Mouse (Mus musculus) CH12.LX (cell line): ENCODE data around the gene Adamtsl4. TPM values are rescaled to one million over a fixed set of nuclear protein-coding genes. Genes with fewer than 3 reads are reported as not detected.
"Not testable (repeated sequence)": the region's sequence is repeated elsewhere in the genome, so short reads cannot be mapped to it uniquely, and the experiment has no call there.

Experiments
- DNase-seq: peaks from one replicate; pipeline ENCODE4 v3.0.0-alpha.2; 2013; ENCODE audit errors: extremely low read depth
- H3K27ac ChIP-seq: 2 replicates; pipeline ENCODE4 v1.5.1; 2012; ENCODE audit warnings: low read depth, mild to moderate bottlenecking, control low read depth, moderate library complexity; ENCODE audit not compliant: insufficient read depth
- H3K27me3 ChIP-seq: replicated peaks from 2 replicates; pipeline ENCODE3; 2012; ENCODE audit warnings: inconsistent platforms
- H3K36me3 ChIP-seq, 2 experiments: replicated peaks in 1 of 2; 2 replicates each; pipeline versions ENCODE3 to v1.6.1; 2012; ENCODE audit warnings: inconsistent platforms in 1 of 2, low read length in 1 of 2, mild to moderate bottlenecking in 1 of 2, mixed read lengths in 1 of 2, moderate library complexity in 1 of 2; ENCODE audit not compliant: control insufficient read depth in 1 of 2, insufficient read depth in 1 of 2
- H3K4me1 ChIP-seq, 2 experiments: 2 replicates each; pipeline ENCODE4 v1.6.1; 2012; ENCODE audit warnings: inconsistent platforms in 1 of 2, moderate library complexity in 1 of 2; ENCODE audit not compliant: insufficient read depth in 2 of 2, control insufficient read depth in 1 of 2
- H3K4me2 ChIP-seq: 2 replicates; pipeline ENCODE4 v1.6.1; 2012; ENCODE audit warnings: low read depth, mild to moderate bottlenecking, control low read depth; ENCODE audit not compliant: poor library complexity, insufficient read depth, severe bottlenecking
- H3K4me3 ChIP-seq, 3 experiments: fragments of 150-350 bp in 1 of 3; sonication (generic) in 1 of 3; replicated peaks in 1 of 3; 2 replicates each; pipeline versions ENCODE3 to v1.5.1; 2011 to 2012; ENCODE audit warnings: low read depth in 2 of 3, low read length in 2 of 3, mild to moderate bottlenecking in 2 of 3, moderate library complexity in 2 of 3, control low read depth in 1 of 3, improper control_type of control experiment in 1 of 3, inconsistent platforms in 1 of 3, mixed read lengths in 1 of 3; ENCODE audit not compliant: poor library complexity in 1 of 3
- H3K79me2 ChIP-seq: replicated peaks from 2 replicates; pipeline ENCODE4 v1.6.1; 2012; ENCODE audit warnings: mild to moderate bottlenecking, moderate library complexity; ENCODE audit not compliant: control insufficient read depth, poor library complexity, insufficient read depth, severe bottlenecking; ENCODE audit errors: extremely low read depth
- H3K9ac ChIP-seq: 2 replicates; pipeline ENCODE4 v1.6.1; 2012; ENCODE audit warnings: low read depth, mild to moderate bottlenecking, control low read depth, moderate library complexity; ENCODE audit not compliant: insufficient read depth
- H3K9me3 ChIP-seq: replicated peaks from 2 replicates; pipeline ENCODE3; 2012; ENCODE audit warnings: low read length, inconsistent platforms, mixed read lengths
- BHLHE40 ChIP-seq: IDR thresholded peaks from 2 replicates; pipeline ENCODE4 v1.6.1; 2011; ENCODE audit warnings: mild to moderate bottlenecking, low read depth, low read length, improper control_type of control experiment
- CTCF ChIP-seq, 2 experiments: IDR thresholded peaks in 1 of 2; conservative IDR thresholded peaks in 1 of 2; 2 replicates each; pipeline ENCODE4 v1.5.1; 2011 to 2012; ENCODE audit warnings: low read depth in 2 of 2, low read length in 2 of 2, improper control_type of control experiment in 1 of 2, inconsistent platforms in 1 of 2, mild to moderate bottlenecking in 1 of 2, moderate library complexity in 1 of 2
- E2F4 ChIP-seq: IDR thresholded peaks from 2 replicates; pipeline ENCODE4 v1.6.1; 2011; ENCODE audit warnings: low read depth, low read length, improper control_type of control experiment; ENCODE audit not compliant: insufficient replicate concordance
- ETS1 ChIP-seq: conservative IDR thresholded peaks from 2 replicates; pipeline ENCODE4 v1.6.1; 2012; ENCODE audit warnings: low read depth, mild to moderate bottlenecking, inconsistent platforms, low read length, improper control_type of control experiment, moderate library complexity
- GABPA ChIP-seq: IDR thresholded peaks from 2 replicates; pipeline ENCODE4 v1.6.1; 2012; ENCODE audit warnings: low read depth, low read length, improper control_type of control experiment, inconsistent platforms; ENCODE audit not compliant: insufficient replicate concordance
- JUN ChIP-seq: IDR thresholded peaks from 2 replicates; pipeline ENCODE4 v1.6.1; 2011; ENCODE audit warnings: low read depth, mild to moderate bottlenecking, low read length, improper control_type of control experiment, moderate library complexity; ENCODE audit not compliant: insufficient read depth
- JUND ChIP-seq: conservative IDR thresholded peaks from 2 replicates; pipeline ENCODE4 v1.6.1; 2011; ENCODE audit warnings: low read depth, low read length, improper control_type of control experiment
- KAT2A ChIP-seq: IDR thresholded peaks from 2 replicates; pipeline ENCODE4 v1.6.1; 2012; ENCODE audit warnings: low read length, improper control_type of control experiment, inconsistent platforms; ENCODE audit not compliant: insufficient replicate concordance
- MAFK ChIP-seq: IDR thresholded peaks from 2 replicates; pipeline ENCODE4 v1.6.1; 2011; ENCODE audit warnings: low read length, improper control_type of control experiment; ENCODE audit not compliant: insufficient replicate concordance
- MAX ChIP-seq: IDR thresholded peaks from 2 replicates; pipeline ENCODE4 v1.6.1; 2011; ENCODE audit warnings: low read length, improper control_type of control experiment
- NELFE ChIP-seq: IDR thresholded peaks from 2 replicates; pipeline ENCODE4 v1.6.1; 2011; ENCODE audit warnings: low read depth, low read length, improper control_type of control experiment
- NRF1 ChIP-seq: IDR thresholded peaks from 2 replicates; pipeline ENCODE4 v1.6.1; 2014; ENCODE audit warnings: low read depth, mild to moderate bottlenecking, inconsistent platforms, low read length, improper control_type of control experiment, moderate library complexity
- POLR2A ChIP-seq: IDR thresholded peaks from 2 replicates; pipeline ENCODE4 v1.6.1; 2011; ENCODE audit warnings: low read depth, mild to moderate bottlenecking, improper control_type of control experiment, low read length
- RAD21 ChIP-seq: IDR thresholded peaks from 2 replicates; pipeline ENCODE4 v1.6.1; 2011; ENCODE audit warnings: low read depth, mild to moderate bottlenecking, low read length, improper control_type of control experiment, moderate library complexity
- SIN3A ChIP-seq: IDR thresholded peaks from 2 replicates; pipeline ENCODE4 v1.6.1; 2012; ENCODE audit warnings: low read length, improper control_type of control experiment, inconsistent platforms
- SMC3 ChIP-seq: IDR thresholded peaks from 2 replicates; pipeline ENCODE4 v1.6.1; 2011; ENCODE audit warnings: low read depth, low read length, improper control_type of control experiment
- TBP ChIP-seq: conservative IDR thresholded peaks from 2 replicates; pipeline ENCODE4 v1.6.1; 2011; ENCODE audit warnings: low read depth, low read length, improper control_type of control experiment
- TCF12 ChIP-seq: IDR thresholded peaks from 2 replicates; pipeline ENCODE4 v1.6.1; 2014; ENCODE audit warnings: low read depth, mild to moderate bottlenecking, inconsistent platforms, low read length, improper control_type of control experiment
- USF1 ChIP-seq: IDR thresholded peaks from 2 replicates; pipeline ENCODE4 v1.6.1; 2014; ENCODE audit warnings: low read depth, mild to moderate bottlenecking, inconsistent platforms, low read length, improper control_type of control experiment
- ZC3H11A ChIP-seq: IDR thresholded peaks from 2 replicates; pipeline ENCODE4 v1.6.1; 2012; ENCODE audit warnings: low read depth, mild to moderate bottlenecking, inconsistent platforms, low read length, improper control_type of control experiment
- ZMIZ1 ChIP-seq: IDR thresholded peaks from 2 replicates; pipeline ENCODE4 v1.6.1; 2012; ENCODE audit warnings: low read depth, mild to moderate bottlenecking, inconsistent platforms, low read length, improper control_type of control experiment
- ZNF384 ChIP-seq: IDR thresholded peaks from 2 replicates; pipeline ENCODE4 v1.6.1; 2012; ENCODE audit warnings: low read depth, low read length, improper control_type of control experiment, inconsistent platforms
- dilution Hi-C: fragments of 300-500 bp; cut with MboI; formaldehyde crosslinking; loops from 2 replicates; pipeline ENCODE4 v1.14.3; 2020; ENCODE audit warnings: low sequenced_read_pairs; ENCODE audit not compliant: extremely low pct_unique_long_range_greater_than_20kb, extremely low pct_ligation_motif_present
- in situ Hi-C: fragments of 300-500 bp; cut with MboI; formaldehyde crosslinking; loops from 3 replicates; pipeline ENCODE4 v1.14.3; 2019; ENCODE audit warnings: low sequenced_read_pairs, low pct_ligation_motif_present, low pct_unique_long_range_greater_than_20kb, mixed read lengths
- polyA plus RNA-seq: library from polyadenylated mRNA; unstranded; fragments of >175 nt; gene quantifications from 2 replicates; pipeline ENCODE4 v1.2.1, GENCODE M21; 2012; ENCODE audit warnings: low read depth; ENCODE audit not compliant: insufficient read length
- total RNA-seq, 2 experiments: library from RNA; depleted of rRNA; stranded (reverse); fragments of 300-350 nt in 1 of 2; fragments of >200 nt in 1 of 2; gene quantifications; 2 replicates each; pipeline ENCODE4 v1.2.3; 2012 to 2014

Gene Adamtsl4
- total and polyA plus RNA-seq, 3 experiments: 0.10 to 0.85 TPM; not detected in 1

DNA sequence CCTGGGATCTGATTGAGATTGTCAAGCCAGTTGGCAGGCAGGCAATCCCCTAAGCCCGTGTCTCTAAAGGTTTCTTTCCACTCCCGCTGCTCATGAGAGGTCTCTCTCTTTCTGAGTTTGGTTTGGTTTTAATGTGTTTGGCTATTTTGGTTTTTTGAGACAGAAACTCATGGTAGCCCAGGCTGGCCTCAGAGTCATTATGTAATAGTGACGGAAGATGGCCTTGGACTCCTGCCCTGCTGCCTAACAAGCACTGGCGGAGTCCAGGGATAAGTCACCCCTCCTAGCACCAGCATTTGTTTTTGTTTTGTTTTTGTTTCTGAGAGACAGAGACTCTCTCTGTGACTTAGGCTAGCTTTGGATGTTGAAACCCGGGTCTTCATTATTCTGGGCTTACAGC lies 32.3 kb downstream of the Adamtsl4 start:
- Histone ChIP-seq H3K79me2 (peaks cover 18% of the 10 kb centered on the region), H3K27me3 (no peaks in the 10 kb centered on the region), H3K9me3 (no peaks in the 10 kb centered on the region), H3K4me3 (no peak overlapping the region), H3K36me3 (peaks cover 4 to 10% of the 10 kb centered on the region in 2 experiments), H3K4me2 (no peak overlapping the region), H3K27ac (no peak overlapping the region), H3K4me1 (peaks cover 23 to 69% of the 10 kb centered on the region in 2 experiments), H3K9ac (no peak overlapping the region)
- no peak for DNase-seq
- TF ChIP-seq TBP (no peak), TCF12 (no peak), MAX (no peak), SIN3A (no peak), ZC3H11A (no peak), ZMIZ1 (no peak), ZNF384 (no peak), E2F4 (no peak), USF1 (no peak), NELFE (no peak), ETS1 (no peak)
- dilution Hi-C loops: no loop called here
- in situ Hi-C loops: loop anchor here (10.0 kb wide), 1 partner anchor 569 kb away; the partner anchor contains the start of genes Hist2h2ac and Hist2h2be

DNA sequence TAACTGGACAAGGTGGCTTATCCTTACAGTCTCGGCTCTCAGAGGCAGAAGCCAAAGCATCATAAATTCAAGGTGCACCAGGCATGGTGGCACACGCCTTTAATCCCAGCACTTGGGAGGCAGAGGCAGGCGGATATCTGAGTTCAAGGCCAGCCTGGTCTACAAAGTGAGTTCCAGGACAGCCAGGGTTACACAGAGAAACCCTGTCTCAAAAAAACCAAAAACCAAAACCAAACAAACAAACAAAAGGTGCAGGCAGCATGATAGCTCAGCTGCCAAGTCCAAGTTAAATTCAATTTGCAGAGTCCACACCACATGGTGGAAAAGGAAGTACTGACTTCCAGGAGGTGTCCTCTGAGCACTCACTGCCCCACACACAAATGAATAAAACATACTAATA lies 33.3 kb downstream of the Adamtsl4 start:
- H3K4me2 ChIP-seq, H3K9me3 ChIP-seq, H3K36me3 ChIP-seq, DNase-seq, H3K79me2 ChIP-seq, H3K4me3 ChIP-seq, dilution Hi-C loops, H3K27me3 ChIP-seq, H3K9ac ChIP-seq, H3K27ac ChIP-seq: not testable (repeated sequence)
- peaks cover 23 to 79% of the 10 kb centered on the region in 2 experiments for H3K4me1 ChIP-seq
- 0 out of 2 replicates have a peak, but pooled peaks have one; percentile 19 for TF ChIP-seq MAX
- in situ Hi-C loops: loop anchor here (10.0 kb wide), 1 partner anchor 570 kb away; the partner anchor contains the start of genes Hist2h2ac and Hist2h2be

DNA sequence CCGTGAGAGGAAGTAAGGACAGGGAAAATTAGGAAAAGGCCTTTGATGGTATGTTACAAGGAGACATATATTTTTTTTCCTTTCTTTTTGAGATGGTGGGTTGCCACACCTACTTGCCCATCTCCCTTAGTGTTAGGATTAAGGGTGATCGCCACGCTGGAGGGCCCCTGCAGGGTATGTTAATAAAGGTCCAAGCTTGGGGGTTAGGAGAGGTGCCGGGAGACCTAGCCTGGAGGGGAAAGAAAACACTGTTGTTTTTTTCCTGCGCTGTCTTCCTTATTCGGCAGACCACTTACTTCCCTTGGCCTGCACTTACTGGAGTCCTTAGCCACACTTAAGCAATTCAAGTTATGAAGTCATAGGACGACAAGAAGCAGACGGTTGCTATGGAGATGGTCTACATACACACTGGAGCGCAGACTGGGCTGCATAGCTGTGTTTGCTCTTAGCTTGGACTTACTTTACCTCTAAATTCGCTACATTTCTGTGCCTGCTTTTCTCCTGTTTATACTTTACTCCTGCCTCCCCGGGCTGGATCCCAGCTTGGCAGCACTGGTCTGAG lies 34.2 kb downstream of the Adamtsl4 start:
- TF ChIP-seq RAD21: no peak
- TF ChIP-seq SIN3A: no peak
- TF ChIP-seq JUND: no peak
- no peak for TF ChIP-seq MAFK
- no peak for TF ChIP-seq SMC3
- no peak for TF ChIP-seq NRF1
- TF ChIP-seq ETS1: no peak
- TF ChIP-seq POLR2A: no peak
- TF ChIP-seq E2F4: no peak
- no peak for TF ChIP-seq ZNF384
- TF ChIP-seq TCF12: no peak
- TF ChIP-seq JUN: no peak
- TF ChIP-seq KAT2A: no peak
- TF ChIP-seq BHLHE40: no peak
- TF ChIP-seq GABPA: no peak
- TF ChIP-seq CTCF (conservative IDR thresholded peaks at IDR 0.05 in 1 of 2, IDR thresholded peaks at IDR 0.05 in 1 of 2; ENCODE audit: low read depth in 2 of 2, low read length in 2 of 2): no peak
- no peak overlapping the region for H3K4me3 ChIP-seq
- no peak for DNase-seq
- in situ Hi-C loops (loop anchor here (10.0 kb wide), 1 partner anchor 571 kb away; the partner anchor contains the start of genes Hist2h2ac and Hist2h2be), dilution Hi-C loops (no loop called here)
- H3K79me2 ChIP-seq: no peaks in the 10 kb centered on the region
- no peaks in the 10 kb centered on the region for H3K36me3 ChIP-seq
- peaks cover 24 to 85% of the 10 kb centered on the region in 2 experiments for H3K4me1 ChIP-seq
- H3K27me3 ChIP-seq: no peaks in the 10 kb centered on the region
- 0 out of 2 replicates have a peak overlapping the region, but pooled peaks have one; percentile 47 for H3K9ac ChIP-seq
- H3K9me3 ChIP-seq: no peaks in the 10 kb centered on the region
- no peak overlapping the region for H3K4me2 ChIP-seq
- H3K27ac ChIP-seq: peak overlapping the region; percentile 35; the same call in 1 of the 2 replicates
